Mouse (Mus musculus) hindbrain, embryonic 11.5 days (tissue): ENCODE data around the gene Igdcc3. TPM values are rescaled to one million over a fixed set of nuclear protein-coding genes. Genes with fewer than 3 reads are reported as not detected.

Experiments used
- ATAC-seq: fragments of 200-750 bp; cut with Nextera tagmentation; 2 replicates; pipeline ENCODE4 v1.8.0; 2017; ENCODE audit warnings: mild to moderate bottlenecking, moderate TSS enrichment, moderate library complexity; ENCODE audit not compliant: low FRiP score
- DNase-seq: peaks from one replicate; pipeline ENCODE4 v3.0.0-alpha.2; 2015; ENCODE audit warnings: low spot score
- H3K27ac ChIP-seq: fragments of 300-500 bp; sonication (generic); 2 replicates; pipeline ENCODE4 v1.5.1; 2014; ENCODE audit warnings: mild to moderate bottlenecking, low read depth, low read length
- H3K27me3 ChIP-seq: fragments of 300-500 bp; sonication (generic); 2 replicates; pipeline ENCODE4 v1.6.1; 2014; ENCODE audit warnings: mild to moderate bottlenecking, low read length, moderate library complexity, mixed read lengths; ENCODE audit not compliant: control insufficient read depth, insufficient read depth
- H3K36me3 ChIP-seq: fragments of 300-500 bp; sonication (generic); 2 replicates; pipeline ENCODE4 v1.6.1; 2014; ENCODE audit warnings: mild to moderate bottlenecking, low read length, moderate library complexity, mixed read lengths; ENCODE audit not compliant: control insufficient read depth, insufficient read depth
- H3K4me1 ChIP-seq: fragments of 300-500 bp; sonication (generic); replicated peaks from 2 replicates; pipeline ENCODE4 v1.6.1; 2014; ENCODE audit warnings: low read length, mixed read lengths; ENCODE audit not compliant: control insufficient read depth, insufficient read depth
- H3K4me2 ChIP-seq: fragments of 300-500 bp; sonication (generic); replicated peaks from 2 replicates; pipeline ENCODE4 v1.6.1; 2014; ENCODE audit warnings: mild to moderate bottlenecking, low read depth, low read length
- H3K4me3 ChIP-seq: fragments of 300-500 bp; sonication (generic); 2 replicates; pipeline ENCODE4 v1.5.1; 2014; ENCODE audit warnings: low read depth, low read length
- H3K9ac ChIP-seq: fragments of 300-500 bp; sonication (generic); 2 replicates; pipeline ENCODE4 v1.6.1; 2014; ENCODE audit warnings: low read depth, low read length
- H3K9me3 ChIP-seq: fragments of 300-500 bp; sonication (generic); 2 replicates; pipeline ENCODE4 v1.6.1; 2016; ENCODE audit warnings: low read length; ENCODE audit not compliant: control insufficient read depth
- WGBS: fragments of 180-500 bp; shearing (Covaris S2); extraction: QIAGEN DNeasy Blood & Tissue Kit; methylation state at CpG from one replicate; pipeline ENCODE4 v1.1.7; 2014; 5-methylcytosine and 5-hydroxymethylcytosine counted together
- polyA plus RNA-seq: library from polyadenylated mRNA; unstranded; fragments of >200 nt; fragmentation: Nextera tagmentation; extraction: Ambion mirVana; gene quantifications from 2 replicates; pipeline ENCODE4 v1.2.1, GENCODE M21; 2014

Gene Igdcc3
- polyA plus RNA-seq, 1 experiment from 2014 or later = 46.0 TPM

DNA sequence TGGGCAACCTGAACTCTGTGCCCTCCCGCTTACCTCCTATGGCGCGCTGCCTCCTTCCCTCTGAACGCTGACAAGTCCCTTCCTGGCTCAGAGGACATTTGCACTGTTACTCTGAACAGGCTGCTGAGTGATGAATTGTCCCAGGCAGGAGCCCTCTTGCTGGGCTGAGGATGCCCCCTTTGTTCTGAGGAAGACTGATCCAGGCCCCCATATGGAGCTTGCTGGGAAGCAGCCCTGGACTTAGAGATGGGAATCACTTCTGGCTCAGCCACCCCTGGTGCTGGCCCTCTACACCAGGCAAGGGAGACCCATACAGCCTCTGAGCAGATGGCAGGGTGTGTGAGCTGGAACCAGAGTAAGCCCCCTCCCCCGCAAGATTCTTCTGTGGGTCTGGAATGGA is 5.0 kb downstream of the Igdcc3 start:
- WGBS = 21% methylated on average over 5 of the region's 5 CpGs
- no peak overlapping the region for H3K4me3 ChIP-seq
- no peaks in the 10 kb centered on the region for H3K9me3 ChIP-seq
- peak overlapping the region; percentile 40; the same call in 1 of the 2 replicates for H3K9ac ChIP-seq
- peak overlapping the region; percentile 6; the same call in 1 of the 2 replicates for H3K4me2 ChIP-seq
- DNase-seq (no peak), ATAC-seq (no peak)
- H3K27me3 ChIP-seq = no peaks in the 10 kb centered on the region
- H3K36me3 ChIP-seq = peaks cover 12% of the 10 kb centered on the region; the same call in 1 of the 2 replicates
- peak overlapping the region; percentile 65 for H3K27ac ChIP-seq
- peaks cover 16% of the 10 kb centered on the region; the same call in 1 of the 2 replicates for H3K4me1 ChIP-seq

DNA sequence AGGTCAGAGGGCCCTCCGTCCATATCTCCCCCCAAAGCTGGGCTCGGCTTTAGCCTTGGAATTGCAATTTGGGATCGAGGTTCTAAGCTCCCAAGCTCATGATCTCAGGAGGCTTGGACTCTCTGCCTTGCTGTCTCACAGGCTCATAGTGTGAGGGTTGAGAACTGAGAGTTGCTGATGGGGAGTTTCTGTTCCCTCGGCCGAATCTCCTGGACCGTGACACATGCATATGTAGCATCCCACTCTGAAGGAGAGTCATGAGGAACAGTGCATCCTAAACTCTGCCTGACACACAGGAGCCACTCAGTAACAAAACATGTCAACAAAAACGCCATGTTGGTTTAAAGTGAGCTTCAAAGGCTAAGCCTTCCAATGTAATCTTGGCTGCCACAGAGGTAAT is 7.5 kb downstream of the Igdcc3 start:
- DNase-seq = no peak
- Histone ChIP-seq H3K9me3 (no peaks in the 10 kb centered on the region), H3K9ac (no peak overlapping the region), H3K27me3 (no peaks in the 10 kb centered on the region), H3K4me1 (peaks cover 26% of the 10 kb centered on the region), H3K4me3 (no peak overlapping the region), H3K36me3 (peaks cover 12% of the 10 kb centered on the region; the same call in 1 of the 2 replicates), H3K27ac (0 out of 2 replicates have a peak overlapping the region, but pooled peaks have one; percentile 12), H3K4me2 (no peak overlapping the region)
- 79% methylated on average over 7 of the region's 7 CpGs for WGBS
- ATAC-seq = no peak

DNA sequence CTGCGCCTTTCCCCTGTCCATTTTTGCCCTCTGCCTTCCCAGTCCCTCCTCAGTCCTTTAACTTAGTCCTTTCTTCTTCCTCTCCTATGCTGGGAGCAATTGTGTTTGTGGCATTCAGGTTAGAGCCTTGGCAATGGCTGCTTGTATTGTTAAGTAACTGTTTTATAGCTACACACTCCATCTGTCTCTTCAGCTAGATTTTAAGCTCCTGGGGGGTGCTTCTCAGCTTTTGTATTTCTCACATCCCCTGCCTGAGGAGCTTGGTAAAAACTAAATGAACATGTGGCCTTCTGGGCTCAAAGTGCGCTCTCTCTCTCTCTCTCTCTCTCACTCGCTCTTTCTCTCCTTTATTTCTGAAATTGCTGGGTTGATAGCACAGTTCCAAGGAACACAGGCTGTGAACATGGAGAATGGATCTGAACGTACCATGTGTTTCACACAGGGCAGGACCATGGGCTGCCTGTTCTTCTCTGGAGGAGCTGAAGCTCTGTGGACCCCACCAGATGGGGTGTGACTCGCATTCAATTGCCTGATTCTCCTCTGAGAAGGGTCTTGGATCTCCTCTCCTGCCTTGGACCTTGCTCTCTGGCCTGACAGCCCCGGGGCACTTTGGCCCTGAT is 11.8 kb downstream of the Igdcc3 start:
- DNase-seq (peak; percentile 54), ATAC-seq (peak; percentile 71)
- Histone ChIP-seq H3K27me3 (no peaks in the 10 kb centered on the region), H3K4me3 (no peak overlapping the region), H3K4me1 (peaks cover 51% of the 10 kb centered on the region), H3K4me2 (0 out of 2 replicates have a peak overlapping the region, but pooled peaks have one; percentile 18), H3K36me3 (peaks cover 16% of the 10 kb centered on the region), H3K9me3 (no peaks in the 10 kb centered on the region), H3K9ac (peak overlapping the region; percentile 52), H3K27ac (peak overlapping the region; percentile 97)
- WGBS = 26% methylated on average over 6 of the region's 6 CpGs

DNA sequence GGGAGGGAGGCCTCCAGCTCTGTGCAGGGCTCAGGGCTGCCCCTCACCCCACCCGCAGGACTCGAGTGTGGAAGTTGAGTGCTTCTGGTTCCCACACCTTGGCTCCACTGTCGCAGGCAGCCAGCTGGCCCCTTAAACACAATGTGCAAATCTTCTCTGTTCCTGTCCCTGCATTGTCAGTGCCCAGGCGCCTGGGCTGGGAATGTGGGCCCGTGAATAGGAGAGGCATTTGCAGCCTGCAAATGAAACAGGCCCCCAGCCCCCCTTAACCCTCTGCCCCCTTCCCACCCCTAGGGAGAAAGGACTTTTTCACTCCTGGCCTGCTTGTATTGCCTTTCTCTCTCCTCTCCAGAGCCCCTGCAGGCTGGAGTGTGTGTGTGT is 12.3 kb downstream of the Igdcc3 start:
- WGBS = 0% methylated on average over 5 of the region's 5 CpGs
- no peaks in the 10 kb centered on the region for H3K27me3 ChIP-seq
- peak; percentile 86 for ATAC-seq
- H3K36me3 ChIP-seq = peaks cover 12% of the 10 kb centered on the region
- peak overlapping the region; percentile 97 for H3K27ac ChIP-seq
- peak overlapping the region; percentile 52 for H3K9ac ChIP-seq
- no peak overlapping the region for H3K4me3 ChIP-seq
- peak; percentile 69 for DNase-seq
- H3K4me2 ChIP-seq = 0 out of 2 replicates have a peak overlapping the region, but pooled peaks have one; percentile 18
- no peaks in the 10 kb centered on the region for H3K9me3 ChIP-seq
- H3K4me1 ChIP-seq = peaks cover 50% of the 10 kb centered on the region

DNA sequence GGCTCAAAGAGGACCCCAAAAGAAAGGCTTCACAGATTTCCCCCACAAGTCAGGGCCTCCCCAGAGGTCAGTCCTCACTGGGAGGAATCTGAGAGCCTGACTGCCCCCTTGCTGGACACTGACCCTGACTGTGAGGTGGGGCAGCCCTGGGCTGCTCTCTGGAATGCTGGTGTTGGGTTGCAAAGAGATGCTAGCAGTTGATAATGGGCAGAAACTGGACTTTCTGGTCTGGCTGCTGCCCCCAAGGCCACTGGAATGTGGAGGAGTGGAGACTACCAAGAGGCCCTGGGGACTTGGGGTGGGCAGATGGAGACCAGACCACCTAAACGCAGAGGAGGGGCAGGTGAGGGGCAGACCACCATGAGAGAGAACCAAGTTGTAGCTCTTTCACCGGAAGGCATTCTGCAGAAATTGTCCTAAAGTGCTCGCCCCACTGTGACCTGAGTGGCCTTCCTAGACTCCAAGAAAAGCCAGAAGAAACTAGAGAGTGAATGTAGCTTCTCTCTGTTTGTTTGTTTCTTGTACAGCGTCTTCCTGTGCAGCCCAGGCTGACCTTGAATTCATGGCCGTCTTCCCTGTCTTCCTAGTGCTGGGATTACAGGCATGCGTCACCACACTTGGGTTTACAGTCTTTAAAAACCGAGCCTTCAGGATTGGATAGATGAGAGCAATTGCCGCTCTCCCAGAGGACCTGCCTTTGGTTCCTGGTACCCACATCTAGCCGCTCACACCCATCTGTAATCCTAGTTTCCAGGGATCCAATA is 13.9 kb downstream of the Igdcc3 start:
- Histone ChIP-seq H3K36me3 (peaks cover 11% of the 10 kb centered on the region; the same call in 1 of the 2 replicates), H3K27me3 (no peaks in the 10 kb centered on the region), H3K4me1 (peaks cover 50% of the 10 kb centered on the region), H3K4me3 (no peak overlapping the region), H3K4me2 (no peak overlapping the region), H3K9ac (peak overlapping the region; percentile 42), H3K27ac (peak overlapping the region; percentile 97), H3K9me3 (no peaks in the 10 kb centered on the region)
- 56% methylated on average over 9 of the region's 9 CpGs for WGBS
- DNase-seq (no peak), ATAC-seq (no peak)

DNA sequence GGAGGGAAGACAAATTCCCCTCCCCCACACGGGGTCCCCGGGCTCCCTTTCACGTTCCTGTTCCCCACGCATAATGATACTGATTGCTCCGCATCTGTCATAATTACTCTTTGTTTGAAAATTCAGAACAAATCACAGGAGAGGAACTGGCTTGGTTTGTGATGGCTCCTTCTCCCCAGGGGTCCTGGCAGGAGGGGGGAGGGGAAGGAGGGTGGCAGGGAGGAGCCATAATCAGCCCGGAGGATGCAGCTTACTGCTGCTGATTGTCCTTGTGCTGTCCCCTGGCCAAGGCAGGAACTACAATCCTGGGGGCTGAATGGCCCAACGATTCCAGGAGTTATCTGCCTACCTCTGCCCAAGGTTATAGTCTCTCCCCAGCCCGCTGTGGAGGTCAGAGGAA is 15.6 kb downstream of the Igdcc3 start:
- no peak overlapping the region for H3K4me3 ChIP-seq
- peak overlapping the region; percentile 79 for H3K27ac ChIP-seq
- ATAC-seq (no peak), DNase-seq (peak; percentile 68)
- H3K9ac ChIP-seq = peak overlapping the region; percentile 36
- H3K4me2 ChIP-seq = peak overlapping the region; percentile 12
- H3K27me3 ChIP-seq = no peaks in the 10 kb centered on the region
- under 1% methylated on average over 8 of the region's 8 CpGs for WGBS
- peaks cover 55% of the 10 kb centered on the region for H3K4me1 ChIP-seq
- peaks cover 6% of the 10 kb centered on the region; the same call in 1 of the 2 replicates for H3K36me3 ChIP-seq
- no peaks in the 10 kb centered on the region for H3K9me3 ChIP-seq

DNA sequence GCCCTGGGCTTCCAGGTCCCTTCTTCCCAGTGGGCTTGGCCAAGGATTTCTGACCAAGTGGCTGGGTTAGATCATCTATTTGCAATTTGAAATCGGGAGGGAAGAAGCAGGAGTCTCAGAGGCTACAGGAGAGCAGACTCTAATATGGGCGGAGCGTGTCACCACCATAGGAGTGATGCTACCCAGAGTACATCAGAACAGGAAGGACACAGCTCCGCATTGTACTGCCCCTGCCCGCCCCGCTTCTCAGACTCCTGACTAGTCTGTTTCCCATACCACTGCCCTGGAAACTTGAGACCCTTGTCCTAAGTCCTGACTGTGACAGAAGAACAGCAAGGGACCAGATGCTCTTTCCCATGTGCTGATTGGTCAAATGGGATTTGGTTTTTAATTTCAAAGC is 16.6 kb downstream of the Igdcc3 start:
- H3K9ac ChIP-seq = no peak overlapping the region
- H3K4me1 ChIP-seq = peaks cover 56% of the 10 kb centered on the region
- peak overlapping the region; percentile 79 for H3K27ac ChIP-seq
- H3K9me3 ChIP-seq = no peaks in the 10 kb centered on the region
- no peak overlapping the region for H3K4me3 ChIP-seq
- H3K36me3 ChIP-seq = peaks cover 6% of the 10 kb centered on the region; the same call in 1 of the 2 replicates
- WGBS = 28% methylated on average over 6 of the region's 6 CpGs
- no peak overlapping the region for H3K4me2 ChIP-seq
- H3K27me3 ChIP-seq = no peaks in the 10 kb centered on the region
- ATAC-seq (no peak), DNase-seq (no peak)

DNA sequence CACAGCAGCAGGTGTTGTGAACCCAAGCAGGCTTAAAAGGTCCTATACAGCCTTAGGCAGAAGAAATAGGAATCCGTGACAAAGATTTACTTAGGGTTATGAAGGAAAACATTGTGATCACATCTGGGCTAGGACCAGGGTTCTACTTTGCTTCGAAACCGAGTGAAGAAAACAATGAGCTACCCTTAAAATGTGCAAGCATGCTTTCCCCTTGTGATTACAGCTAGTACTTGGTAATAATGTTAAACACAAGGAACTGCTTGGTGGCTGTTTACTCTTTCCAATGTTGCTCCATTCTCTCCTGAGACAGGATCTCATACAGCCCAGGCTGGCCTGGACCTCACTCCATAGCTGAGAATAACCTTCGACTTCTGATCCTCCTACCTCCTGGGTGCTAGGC is 20.2 kb downstream of the Igdcc3 start:
- Histone ChIP-seq H3K9ac (peak overlapping the region; percentile 35; the same call in 1 of the 2 replicates), H3K36me3 (no peaks in the 10 kb centered on the region)
- 18% methylated on average over 4 of the region's 4 CpGs for WGBS

More for the DNA sequence above, 20.2 kb downstream of the Igdcc3 start:
- no peaks in the 10 kb centered on the region for H3K9me3 ChIP-seq
- H3K4me3 ChIP-seq = no peak overlapping the region
- H3K27ac ChIP-seq = peak overlapping the region; percentile 96
- DNase-seq (no peak), ATAC-seq (no peak)
- peak overlapping the region; percentile 15; the same call in 1 of the 2 replicates for H3K4me2 ChIP-seq
- peaks cover 35% of the 10 kb centered on the region for H3K4me1 ChIP-seq
- H3K27me3 ChIP-seq = no peaks in the 10 kb centered on the region
